Mouse (Mus musculus): ENCODE measurements around the gene Fbrsl1.

Fbrsl1 gene

GRCm38 (mm10) chr5:110347006-110347405 is 101.3 kb downstream of the Fbrsl1 start:
- DNase-seq, result no peak

GRCm38 (mm10) chr5:110345553-110345952 is 102.8 kb downstream of the Fbrsl1 start:
- no peak for DNase-seq

- DNase-seq, result no peak
Measured at GRCm38 (mm10) chr5:110344524-110344923, 103.8 kb downstream of the Fbrsl1 start, which contains the start of gene Lrcol1. Lrcol1 (plus strand) TSS chr5:110344730.

DNA sequence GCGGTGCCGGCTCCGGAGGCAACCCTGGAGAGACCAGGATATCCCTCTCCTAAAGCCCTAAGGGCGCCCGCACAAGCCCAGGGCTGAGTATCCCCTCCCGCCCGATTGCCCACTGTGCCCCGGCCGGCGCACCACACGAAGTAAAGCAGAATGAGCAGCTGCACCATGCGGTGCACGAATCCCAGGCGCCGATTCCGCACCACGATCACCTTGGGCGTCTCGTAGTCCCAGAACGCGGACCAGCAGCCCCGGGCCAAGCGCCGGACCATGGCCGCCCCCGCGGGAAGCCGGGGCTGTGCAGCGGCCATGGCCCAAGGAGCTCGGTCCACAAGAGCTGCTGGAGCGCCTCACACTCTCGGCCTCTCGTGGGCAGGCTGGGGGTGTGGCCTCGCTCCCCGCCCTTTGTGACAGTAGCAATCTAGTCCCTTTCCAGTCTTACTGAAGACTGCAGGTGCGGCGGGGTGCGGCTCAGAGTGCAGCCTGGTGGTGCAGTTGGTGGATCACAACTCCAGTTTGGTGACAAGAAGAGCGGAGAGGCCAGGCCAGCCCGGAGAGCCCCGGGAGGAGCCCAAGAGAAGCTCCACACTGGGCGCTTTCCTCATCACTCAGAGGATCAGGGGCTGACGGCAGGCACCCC is 105.5 kb downstream of the Fbrsl1 start, which contains the start of gene P2rx2:
P2rx2 (minus strand) TSS at position 565 of the 637 bp plus-strand sequence.
- DNase-seq, result peak; percentile 42

GRCm38 (mm10) chr5:110338792-110339191 is 109.5 kb downstream of the Fbrsl1 start:
- no peak for DNase-seq

DNA sequence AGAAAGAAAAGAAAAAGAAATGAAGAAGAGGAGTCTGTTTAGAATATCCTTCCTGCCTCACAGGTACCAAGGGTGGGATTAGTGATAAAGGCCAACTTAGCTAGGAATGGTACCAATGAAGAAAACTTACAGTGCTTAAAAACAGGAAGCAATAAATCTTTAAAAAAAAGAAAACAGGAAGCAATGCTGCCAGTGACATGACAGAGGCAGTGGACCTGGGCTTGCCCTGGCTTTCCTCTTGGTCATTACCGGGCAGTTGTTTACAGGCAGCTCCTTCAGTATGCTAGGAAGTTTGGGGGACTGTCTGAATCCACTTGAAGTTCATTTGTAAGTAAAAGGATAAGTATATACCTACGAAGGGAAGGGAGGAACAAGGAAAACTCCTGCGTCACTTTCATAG is 117.8 kb downstream of the Fbrsl1 start:
- DNase-seq, result no peak

GRCm38 (mm10) chr5:110313127-110313526 is 135.2 kb downstream of the Fbrsl1 start:
- DNase-seq, result no peak

Measured in thymus, postnatal 14 days (tissue).